Mouse (Mus musculus) forebrain, embryonic 11.5 days (tissue): Measurements from ENCODE around the gene Atrip. TPM values are rescaled to one million over a fixed set of nuclear protein-coding genes. Genes with fewer than 3 reads are reported as not detected.

Experiments
- ATAC-seq: fragments of 200-750 bp; cut with Nextera tagmentation; replicated peaks from 2 replicates; pipeline ENCODE4 v1.8.0; 2017; ENCODE audit warnings: moderate TSS enrichment; ENCODE audit not compliant: low FRiP score
- DNase-seq: peaks from one replicate; pipeline ENCODE4 v3.0.0-alpha.2; 2017; ENCODE audit warnings: low spot score
- H3K27ac ChIP-seq: fragments of 300-500 bp; sonication (generic); 2 replicates; pipeline ENCODE4 v1.5.1; 2014; ENCODE audit warnings: low read depth, low read length
- H3K27me3 ChIP-seq: fragments of 300-500 bp; sonication (generic); 2 replicates; pipeline ENCODE4 v1.6.1; 2014; ENCODE audit warnings: mild to moderate bottlenecking, low read length, mixed read lengths; ENCODE audit not compliant: control insufficient read depth, insufficient read depth
- H3K36me3 ChIP-seq: fragments of 300-500 bp; sonication (generic); 2 replicates; pipeline ENCODE4 v1.6.1; 2014; ENCODE audit warnings: mild to moderate bottlenecking, low read length, moderate library complexity, mixed read lengths; ENCODE audit not compliant: control insufficient read depth, insufficient read depth
- H3K4me1 ChIP-seq: fragments of 300-500 bp; sonication (generic); replicated peaks from 2 replicates; pipeline ENCODE4 v1.6.1; 2014; ENCODE audit warnings: low read length, mixed read lengths; ENCODE audit not compliant: control insufficient read depth, insufficient read depth
- H3K4me2 ChIP-seq: fragments of 300-500 bp; sonication (generic); 2 replicates; pipeline ENCODE4 v1.6.1; 2014; ENCODE audit warnings: low read depth, mild to moderate bottlenecking, low read length, moderate library complexity, mixed read lengths; ENCODE audit not compliant: severe bottlenecking
- H3K4me3 ChIP-seq: fragments of 300-500 bp; sonication (generic); 2 replicates; pipeline ENCODE4 v1.5.1; 2014; ENCODE audit warnings: low read depth, low read length
- H3K9ac ChIP-seq: fragments of 300-500 bp; sonication (generic); 2 replicates; pipeline ENCODE4 v1.6.1; 2014; ENCODE audit warnings: low read length
- H3K9me3 ChIP-seq: fragments of 300-500 bp; sonication (generic); 2 replicates; pipeline ENCODE4 v1.6.1; 2016; ENCODE audit warnings: low read length, mixed read lengths; ENCODE audit not compliant: control insufficient read depth
- WGBS: fragments of 180-500 bp; shearing (Covaris S2); extraction: QIAGEN DNeasy Blood & Tissue Kit; methylation state at CpG from one replicate; pipeline ENCODE4 v1.1.7; 2014; 5-methylcytosine and 5-hydroxymethylcytosine counted together
- polyA plus RNA-seq: library from polyadenylated mRNA; unstranded; fragments of >200 nt; fragmentation: Nextera tagmentation; extraction: Ambion mirVana; gene quantifications from 2 replicates; pipeline ENCODE4 v1.2.1, GENCODE M21; 2014

Gene Atrip
- polyA plus RNA-seq, 1 experiment from 2014 or later = 32.1 TPM

- H3K36me3 ChIP-seq = peaks cover 48% of the 10 kb centered on the region
- no peaks in the 10 kb centered on the region for H3K27me3 ChIP-seq
- no peaks in the 10 kb centered on the region for H3K9me3 ChIP-seq
- DNase-seq (peak; percentile 43), ATAC-seq (no peak)
- H3K4me3 ChIP-seq = no peak overlapping the region
- H3K4me1 ChIP-seq = no peaks in the 10 kb centered on the region
- H3K9ac ChIP-seq = no peak overlapping the region
- H3K27ac ChIP-seq = no peak overlapping the region
- no peak overlapping the region for H3K4me2 ChIP-seq
- WGBS = 95% methylated on average over 11 of the region's 11 CpGs
Observed at GRCm38 (mm10) chr9:109114276-109114675, 40.4 kb upstream of the Atrip start.

- no peak overlapping the region for H3K4me2 ChIP-seq
- H3K4me3 ChIP-seq = no peak overlapping the region
- H3K36me3 ChIP-seq = peaks cover 50% of the 10 kb centered on the region
- H3K27me3 ChIP-seq = no peaks in the 10 kb centered on the region
- DNase-seq (peak; percentile 50), ATAC-seq (no peak)
- no peaks in the 10 kb centered on the region for H3K9me3 ChIP-seq
- no peaks in the 10 kb centered on the region for H3K4me1 ChIP-seq
- no peak overlapping the region for H3K27ac ChIP-seq
- 92% methylated on average over 8 of the region's 8 CpGs for WGBS
- H3K9ac ChIP-seq = no peak overlapping the region
Observed at GRCm38 (mm10) chr9:109113331-109113730, 39.4 kb upstream of the Atrip start.

- no peaks in the 10 kb centered on the region for H3K9me3 ChIP-seq
- H3K27ac ChIP-seq = no peak overlapping the region
- no peak overlapping the region for H3K9ac ChIP-seq
- peak; percentile 43 for DNase-seq
- H3K4me2 ChIP-seq = no peak overlapping the region
- H3K27me3 ChIP-seq = no peaks in the 10 kb centered on the region
- WGBS = 95% methylated on average over 9 of the region's 9 CpGs
- H3K4me3 ChIP-seq = no peak overlapping the region
- H3K36me3 ChIP-seq = peaks cover 46% of the 10 kb centered on the region
- ATAC-seq = no peak
- H3K4me1 ChIP-seq = no peaks in the 10 kb centered on the region
Observed at GRCm38 (mm10) chr9:109111591-109111990, 37.7 kb upstream of the Atrip start.

- H3K36me3 ChIP-seq = peaks cover 45% of the 10 kb centered on the region; the same call in 1 of the 2 replicates
- no peak overlapping the region for H3K4me3 ChIP-seq
- H3K4me1 ChIP-seq = no peaks in the 10 kb centered on the region
- WGBS = 97% methylated on average over 4 of the region's 4 CpGs
- no peaks in the 10 kb centered on the region for H3K27me3 ChIP-seq
- no peaks in the 10 kb centered on the region for H3K9me3 ChIP-seq
- H3K9ac ChIP-seq = no peak overlapping the region
- ATAC-seq = no peak
- H3K4me2 ChIP-seq = no peak overlapping the region
- no peak for DNase-seq
- no peak overlapping the region for H3K27ac ChIP-seq
Observed at GRCm38 (mm10) chr9:109111101-109111500, 37.2 kb upstream of the Atrip start.

- no peak overlapping the region for H3K4me3 ChIP-seq
- 90% methylated on average over 11 of the region's 11 CpGs for WGBS
- H3K4me2 ChIP-seq = no peak overlapping the region
- DNase-seq (no peak), ATAC-seq (no peak)
- H3K9ac ChIP-seq = no peak overlapping the region
- H3K27me3 ChIP-seq = no peaks in the 10 kb centered on the region
- no peaks in the 10 kb centered on the region for H3K4me1 ChIP-seq
- H3K36me3 ChIP-seq = peaks cover 42% of the 10 kb centered on the region; the same call in 1 of the 2 replicates
- no peak overlapping the region for H3K27ac ChIP-seq
- no peaks in the 10 kb centered on the region for H3K9me3 ChIP-seq
Observed at GRCm38 (mm10) chr9:109110240-109110639, 36.3 kb upstream of the Atrip start.

- peaks cover 40% of the 10 kb centered on the region for H3K36me3 ChIP-seq
- H3K4me3 ChIP-seq = no peak overlapping the region
- no peaks in the 10 kb centered on the region for H3K4me1 ChIP-seq
- no peak overlapping the region for H3K9ac ChIP-seq
- H3K27ac ChIP-seq = no peak overlapping the region
- no peak for ATAC-seq
- WGBS = 80% methylated on average over 6 of the region's 6 CpGs
- H3K9me3 ChIP-seq = no peaks in the 10 kb centered on the region
- H3K27me3 ChIP-seq = no peaks in the 10 kb centered on the region
- DNase-seq = no peak
- H3K4me2 ChIP-seq = no peak overlapping the region
Observed at GRCm38 (mm10) chr9:109107341-109107740, 33.4 kb upstream of the Atrip start.

- no peak overlapping the region for H3K27ac ChIP-seq
- H3K4me2 ChIP-seq = no peak overlapping the region
- no peak overlapping the region for H3K4me3 ChIP-seq
- peaks cover 37% of the 10 kb centered on the region for H3K36me3 ChIP-seq
- no peaks in the 10 kb centered on the region for H3K27me3 ChIP-seq
- 97% methylated on average over 12 of the region's 12 CpGs for WGBS
- no peak for DNase-seq
- no peak overlapping the region for H3K9ac ChIP-seq
- no peaks in the 10 kb centered on the region for H3K9me3 ChIP-seq
- no peaks in the 10 kb centered on the region for H3K4me1 ChIP-seq
- ATAC-seq = no peak
Observed at GRCm38 (mm10) chr9:109105648-109106047, 31.7 kb upstream of the Atrip start.

- no peak overlapping the region for H3K9ac ChIP-seq
- H3K4me1 ChIP-seq = no peaks in the 10 kb centered on the region
- WGBS = 89% methylated on average over 12 of the region's 12 CpGs
- H3K4me3 ChIP-seq = no peak overlapping the region
- no peaks in the 10 kb centered on the region for H3K27me3 ChIP-seq
- peaks cover 37% of the 10 kb centered on the region for H3K36me3 ChIP-seq
- H3K9me3 ChIP-seq = no peaks in the 10 kb centered on the region
- H3K27ac ChIP-seq = no peak overlapping the region
- DNase-seq = no peak
- no peak overlapping the region for H3K4me2 ChIP-seq
- no peak for ATAC-seq
Observed at GRCm38 (mm10) chr9:109105011-109105410, 31.1 kb upstream of the Atrip start.

GRCm38 (mm10) chr9:109104083-109104482 is 30.2 kb upstream of the Atrip start:
- no peak overlapping the region for H3K4me2 ChIP-seq
- H3K9me3 ChIP-seq = no peaks in the 10 kb centered on the region
- no peaks in the 10 kb centered on the region for H3K27me3 ChIP-seq
- H3K9ac ChIP-seq = no peak overlapping the region
- no peak overlapping the region for H3K4me3 ChIP-seq
- H3K36me3 ChIP-seq = peaks cover 31% of the 10 kb centered on the region
- ATAC-seq = no peak
- H3K27ac ChIP-seq = no peak overlapping the region
- WGBS = 89% methylated on average over 9 of the region's 9 CpGs
- H3K4me1 ChIP-seq = peaks cover 2% of the 10 kb centered on the region; the same call in 1 of the 2 replicates
- DNase-seq = no peak
